Mouse (Mus musculus): Measurements from ENCODE around the gene Dctd.
"Not testable (repeated sequence)": the region's sequence is repeated elsewhere in the genome, so short reads cannot be mapped to it uniquely, and the experiment has no call there.

Dctd gene

DNA sequence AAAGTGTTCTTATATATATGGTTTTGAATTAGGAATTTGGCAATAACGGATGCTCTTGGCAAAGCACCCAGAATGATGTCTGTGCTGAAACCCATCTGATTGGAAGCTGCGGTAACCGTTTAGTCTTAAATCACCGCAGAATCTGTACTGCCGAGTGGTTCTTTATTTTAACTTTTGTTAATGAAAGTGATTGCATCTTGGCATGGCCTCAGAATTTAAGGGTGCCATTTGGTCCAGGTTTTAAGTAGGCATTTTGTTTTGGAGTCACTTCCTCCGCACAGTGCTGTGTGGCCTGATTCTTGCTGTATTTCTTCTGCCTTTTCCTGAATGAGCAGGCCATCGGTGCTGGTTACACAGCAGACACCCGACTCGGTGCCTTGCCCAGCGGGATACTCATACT is 47.6 kb downstream of the Dctd start:
- no peak for DNase-seq

DNA sequence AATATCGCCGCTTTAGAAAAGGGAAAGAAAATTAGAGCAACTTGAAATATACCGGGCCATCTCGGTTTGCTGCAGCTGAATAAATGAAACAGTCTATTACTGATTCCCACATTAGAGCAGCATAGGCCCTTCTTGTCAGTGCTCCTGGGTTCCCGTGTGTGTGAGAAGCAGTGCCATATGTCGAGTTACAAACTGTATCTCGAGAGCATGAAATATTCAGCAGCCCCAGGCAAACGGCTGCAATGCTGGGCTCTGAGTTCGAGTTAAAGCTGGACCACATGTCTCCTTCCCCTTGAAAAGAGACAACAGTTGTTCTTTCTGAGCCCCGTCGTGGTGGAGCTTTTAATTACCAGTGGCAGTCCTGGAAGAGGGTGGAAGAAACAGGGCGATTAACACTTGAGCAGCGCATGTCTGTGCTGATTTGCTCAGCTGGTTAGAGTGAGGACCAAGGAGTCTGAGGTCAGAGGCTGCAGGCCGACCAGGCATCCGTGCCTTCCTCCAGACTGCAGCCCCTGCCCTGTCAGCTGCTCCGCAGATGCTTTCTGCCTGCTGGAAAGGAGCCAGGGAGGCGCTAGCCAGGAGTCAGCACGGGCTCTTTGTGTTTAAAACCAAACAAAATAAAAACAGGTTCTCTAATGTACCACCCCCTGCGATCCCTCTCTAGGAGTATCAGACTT is 53.3 kb downstream of the Dctd start:
- DNase-seq, result peak; percentile 41 to 62

DNA sequence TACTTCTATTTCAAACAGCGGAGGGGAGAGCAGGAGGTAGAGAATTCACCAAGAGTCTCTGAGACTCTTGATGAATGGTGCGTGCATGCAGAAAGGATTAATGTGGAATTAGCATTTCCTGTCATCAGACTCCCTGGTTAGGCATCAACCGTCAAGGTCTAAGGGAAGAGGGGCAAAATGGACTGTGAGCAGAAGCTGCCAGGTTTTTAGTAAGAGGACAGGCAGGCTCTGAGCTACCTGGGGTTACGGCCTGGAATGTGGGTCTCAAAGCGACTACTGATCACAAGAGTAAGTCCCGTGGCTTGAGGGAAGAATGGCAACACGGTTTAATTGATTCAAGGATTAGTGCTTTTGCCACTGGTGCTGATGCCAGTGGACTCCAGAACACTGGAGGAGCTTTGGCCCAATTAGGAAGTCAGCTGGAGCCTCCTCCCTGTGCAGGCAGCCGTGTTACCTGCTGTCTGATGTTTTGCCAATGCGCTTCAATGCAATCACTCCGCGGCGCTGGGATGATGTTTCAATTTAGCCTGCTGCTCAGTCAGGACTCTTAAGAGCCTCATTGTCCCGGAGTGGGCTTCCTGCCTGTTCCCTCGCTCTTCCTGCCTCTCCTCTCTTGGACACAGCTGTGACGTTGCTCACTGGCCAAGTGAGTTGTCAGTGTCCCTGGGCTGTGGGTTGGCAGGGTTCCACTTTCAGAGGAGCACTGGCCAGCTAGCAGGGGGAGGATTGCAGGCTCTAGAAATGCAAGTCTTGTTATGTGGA is 54.6 kb downstream of the Dctd start:
- DNase-seq, result peak; percentile 44 to 58

DNA sequence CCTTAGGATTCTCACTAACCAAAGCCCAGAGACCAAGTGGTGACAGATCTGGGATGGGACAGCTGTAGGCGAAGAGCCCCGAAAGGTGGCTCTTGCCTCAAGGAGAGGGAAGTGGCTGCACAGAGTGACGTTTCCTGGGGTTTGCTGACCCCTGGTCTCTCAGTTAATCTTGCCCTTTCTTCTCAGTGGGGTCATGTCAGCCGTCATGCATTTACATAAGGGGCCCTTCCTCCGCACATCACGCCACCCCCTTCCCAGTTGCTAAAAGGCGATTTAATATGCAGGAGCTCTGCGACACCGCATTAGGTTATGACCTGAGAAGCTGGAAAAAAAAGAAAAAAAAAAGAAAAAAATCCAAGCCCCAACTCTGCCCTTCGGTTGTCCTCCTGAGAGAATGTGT is 58.8 kb downstream of the Dctd start:
- DNase-seq, result no peak

DNA sequence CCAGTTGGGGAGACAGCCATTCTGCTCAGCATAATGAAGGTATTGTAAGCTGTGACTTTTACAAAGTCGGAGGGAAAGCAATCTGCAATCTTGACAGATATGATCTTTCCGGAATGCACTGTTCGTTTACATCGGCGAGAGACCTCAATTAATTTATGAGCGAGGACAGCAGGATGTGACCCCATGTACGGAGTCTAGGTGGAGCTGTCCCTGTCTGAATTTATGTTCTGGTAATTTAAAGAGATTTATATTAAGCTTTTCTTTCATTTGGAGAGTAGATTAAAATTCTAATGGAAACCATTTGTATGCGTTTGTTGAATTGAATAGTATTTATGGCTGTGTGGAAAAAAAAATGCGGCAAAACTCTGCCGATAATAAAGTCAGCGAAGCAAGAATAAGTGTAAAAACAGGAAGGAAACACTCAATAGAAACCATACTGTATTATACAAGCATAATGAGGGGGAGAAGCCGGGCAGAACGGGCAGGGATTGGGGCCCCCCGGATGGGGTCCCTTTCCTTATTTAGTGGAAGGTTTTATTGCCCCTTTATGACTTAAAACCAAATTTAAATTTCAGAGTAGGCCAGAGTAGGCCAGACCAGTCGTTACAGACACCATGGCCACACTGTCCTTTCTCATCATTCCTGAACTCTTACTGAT is 59.8 kb downstream of the Dctd start:
- no peak for DNase-seq

DNA sequence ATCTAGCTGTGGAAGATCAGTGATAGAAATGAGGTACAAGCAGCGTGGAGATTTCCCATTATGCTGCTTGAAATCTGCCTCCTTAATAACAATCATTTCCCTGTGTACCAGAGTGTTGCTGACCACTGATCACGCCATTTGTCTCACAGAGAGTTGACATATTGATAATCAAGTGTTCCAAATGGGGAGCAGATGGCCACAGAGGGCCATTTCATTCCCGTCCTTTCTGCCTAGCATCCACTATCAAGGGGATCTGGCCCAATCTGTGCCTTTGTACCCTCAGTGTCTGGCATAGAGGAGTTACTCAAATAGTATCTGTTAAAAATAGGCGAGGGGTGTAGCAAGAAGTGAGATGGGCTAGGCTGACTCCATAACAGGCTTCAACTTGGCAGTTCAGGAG is 78.5 kb downstream of the Dctd start:
- no peak for DNase-seq

DNA sequence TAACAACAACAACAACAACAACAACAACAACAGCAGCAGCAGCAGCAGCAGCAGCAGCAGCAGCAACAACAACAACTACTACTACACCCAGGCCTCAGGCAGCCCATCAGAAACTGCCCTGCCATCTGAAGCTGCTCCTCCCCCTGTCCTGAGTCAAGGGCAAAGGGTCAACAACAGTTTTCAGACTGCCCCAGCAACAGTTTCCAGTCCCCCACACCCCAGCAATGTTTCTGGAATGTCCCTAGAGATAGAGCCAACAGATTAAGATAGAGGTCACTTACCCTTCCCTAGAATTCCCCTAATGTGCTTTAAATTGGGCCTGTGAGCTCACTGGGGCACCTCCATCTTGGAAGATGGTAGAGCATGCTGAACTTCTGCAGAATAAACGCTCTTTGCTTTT is 79.0 kb downstream of the Dctd start:
- no peak for DNase-seq

DNA sequence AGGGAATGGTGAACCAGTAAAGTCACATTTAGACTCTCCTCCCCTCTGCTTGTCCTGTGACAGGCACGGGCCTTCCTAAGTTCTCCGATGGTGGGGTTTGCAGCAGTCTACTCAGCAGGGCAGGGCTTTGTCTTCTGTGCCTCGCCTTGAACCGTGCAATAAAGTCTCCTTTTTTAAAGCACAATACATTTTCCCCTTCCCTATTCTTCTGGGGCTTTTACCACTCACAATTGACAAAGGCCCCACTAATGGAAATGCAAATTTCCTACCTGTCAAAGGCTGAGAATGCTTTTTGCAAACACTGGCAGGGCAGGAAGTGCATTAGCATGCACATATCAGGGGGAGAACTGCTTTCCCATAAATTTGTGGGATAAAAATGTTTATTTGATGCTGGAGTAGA is 80.1 kb downstream of the Dctd start:
- no peak for DNase-seq

DNA sequence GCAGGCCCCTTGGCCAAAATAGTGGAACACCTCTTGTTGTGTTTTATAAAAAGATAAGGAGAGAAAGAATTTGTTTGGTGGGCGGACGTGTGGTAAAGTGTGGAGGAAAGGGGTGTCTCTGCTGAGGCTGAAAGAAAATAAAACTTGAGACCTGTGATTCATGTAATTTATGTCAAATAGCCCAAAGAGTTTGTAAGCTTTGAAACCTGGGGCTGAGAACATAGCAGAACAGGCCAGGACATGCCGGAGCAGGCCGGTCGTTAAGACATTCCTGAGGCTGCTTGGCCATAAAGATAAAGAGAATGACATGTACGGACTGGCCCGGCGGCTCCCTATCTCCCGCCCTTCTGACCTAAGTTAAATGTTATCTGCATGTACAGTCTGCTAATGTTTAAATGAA is 81.3 kb downstream of the Dctd start:
- not testable (repeated sequence) for DNase-seq

DNA sequence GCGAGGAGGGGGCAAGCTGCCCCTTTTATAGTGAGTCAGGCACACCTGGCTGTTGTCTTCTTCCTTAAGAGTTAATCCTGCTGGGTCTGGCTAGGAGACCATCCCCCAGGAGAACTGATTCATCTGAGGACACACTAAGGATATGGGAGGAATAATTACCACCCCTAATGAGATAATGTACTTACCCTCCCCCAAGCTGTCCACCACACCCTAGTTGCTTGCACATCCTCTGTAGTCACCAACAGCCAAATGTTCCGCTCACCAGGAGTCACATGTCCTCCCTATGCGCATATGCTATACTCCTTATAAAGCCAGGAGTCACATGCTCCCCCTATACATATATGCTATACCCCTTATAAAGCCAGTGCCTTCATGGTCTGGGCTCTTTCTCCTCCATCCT is 82.1 kb downstream of the Dctd start:
- no peak for DNase-seq

DNA sequence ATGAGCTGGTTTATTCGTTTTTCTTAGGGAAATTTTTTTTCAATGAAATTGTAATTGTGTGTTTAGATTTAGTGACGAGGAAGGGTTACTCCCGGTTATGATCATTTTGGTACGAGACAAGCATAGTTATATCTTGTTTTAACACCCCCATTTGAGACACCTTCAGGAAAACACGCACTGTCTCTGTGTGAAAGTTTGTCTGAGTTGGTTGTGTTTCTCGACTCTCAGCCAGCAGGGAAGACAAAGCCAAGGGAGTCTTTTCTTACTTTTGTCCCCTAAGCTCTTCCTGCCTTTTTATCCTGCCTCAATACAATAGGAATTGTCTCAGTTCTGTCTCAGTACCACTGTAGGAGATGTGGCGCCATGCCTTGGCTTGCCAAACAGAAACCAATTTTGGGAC is 84.9 kb downstream of the Dctd start:
- no peak for DNase-seq

DNA sequence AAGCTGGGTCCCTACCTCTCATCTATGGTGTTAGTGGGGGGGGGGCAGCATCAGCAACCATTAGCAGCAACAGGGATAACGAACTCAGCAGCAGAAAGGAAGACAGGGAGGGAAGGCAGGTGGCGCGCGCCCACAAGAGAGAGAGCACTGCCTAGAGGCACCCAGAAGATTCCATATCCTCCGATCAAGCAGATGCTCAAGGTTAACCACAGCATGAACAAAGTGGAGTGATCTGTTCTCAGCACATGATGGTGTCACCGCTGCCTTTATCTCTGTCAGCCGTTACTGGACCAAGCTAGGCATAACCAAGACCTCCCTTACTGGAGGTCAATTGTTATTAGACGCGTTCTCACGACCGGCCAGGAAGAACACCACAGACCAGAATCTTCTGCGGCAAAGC is 89.7 kb downstream of the Dctd start:
- DNase-seq, result no peak

DNA sequence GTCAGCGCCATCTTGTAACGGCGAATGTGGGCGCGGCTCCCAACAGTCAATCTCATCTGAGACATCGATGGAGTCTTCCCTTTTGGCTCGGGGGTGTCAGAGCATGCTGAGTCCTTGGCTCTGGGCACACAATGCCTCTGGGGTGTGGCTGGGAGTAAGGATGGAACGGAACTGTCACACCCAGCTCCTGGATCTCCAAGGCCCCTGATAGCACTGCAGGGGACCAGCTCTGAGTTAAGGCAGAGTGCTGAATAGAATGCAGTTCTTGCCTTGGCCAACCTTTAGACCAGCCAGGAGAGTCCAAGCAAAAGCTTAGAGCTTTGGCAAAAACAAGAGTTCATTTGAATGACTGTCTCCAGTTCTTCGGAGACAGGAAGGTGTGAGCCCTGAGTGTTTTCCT is 97.1 kb downstream of the Dctd start:
- no peak for DNase-seq

DNA sequence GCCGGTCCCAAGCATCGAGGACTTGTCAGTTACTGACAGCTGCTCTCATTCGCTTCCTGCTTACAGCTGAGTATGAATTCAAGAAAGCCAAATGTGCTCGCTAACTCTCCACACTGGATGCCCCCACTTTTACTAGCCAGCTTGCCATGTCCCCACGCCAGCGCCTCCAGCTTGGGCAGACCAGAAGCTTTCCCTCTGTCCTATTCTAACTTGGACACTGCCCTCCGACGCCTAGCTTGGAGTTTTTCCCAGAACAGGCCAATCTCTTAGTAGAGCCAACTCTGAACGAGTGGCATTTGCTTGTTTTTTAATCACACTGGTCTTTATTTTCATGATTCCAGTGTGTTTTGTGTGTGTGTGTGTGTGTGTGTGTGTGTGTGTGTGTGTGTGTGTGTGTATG is 100.3 kb downstream of the Dctd start:
- DNase-seq, result no peak

DNA sequence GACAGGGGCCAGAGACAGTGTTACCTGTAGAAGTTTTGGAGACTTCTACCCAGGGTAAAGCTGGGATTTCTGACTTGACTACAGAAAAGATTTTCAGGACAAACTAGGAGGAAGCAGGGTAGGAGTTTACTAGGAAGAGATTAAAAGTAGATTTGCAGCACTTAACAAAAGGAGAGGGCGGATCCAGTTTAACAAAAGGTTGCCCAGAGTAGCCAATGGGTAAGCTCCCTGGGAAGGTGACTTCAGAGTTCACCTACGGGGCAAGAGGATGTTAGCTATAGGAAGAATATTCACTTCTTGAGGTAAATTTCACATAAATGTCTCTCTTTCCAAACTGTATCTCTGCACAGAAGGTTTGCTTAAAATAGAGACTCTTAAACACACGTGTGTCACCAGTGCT is 103.7 kb downstream of the Dctd start:
- DNase-seq, result no peak
